Mouse (Mus musculus): ENCODE results near the gene Snx33.
A peak's percentile ranks its signal among the peaks of the same experiment; 100 is the strongest.
"Not testable (repeated sequence)": the region's sequence is repeated elsewhere in the genome, so short reads cannot be mapped to it uniquely, and the experiment has no call there.

Gene Snx33

GRCm38 (mm10) chr9:56925291-56926024 lies 2.7 kb downstream of the Snx33 start:
- no peak for DNase-seq

- DNase-seq, result no peak
Observed at GRCm38 (mm10) chr9:56924651-56925027, 3.5 kb downstream of the Snx33 start.

- DNase-seq, result no peak
Observed at GRCm38 (mm10) chr9:56923841-56924650, 4.1 kb downstream of the Snx33 start.

- no peak for DNase-seq
Observed at GRCm38 (mm10) chr9:56922746-56923145, 5.4 kb downstream of the Snx33 start.

- DNase-seq, result no peak
Observed at GRCm38 (mm10) chr9:56918466-56918865, 9.7 kb downstream of the Snx33 start.

GRCm38 (mm10) chr9:56917131-56917530 lies 11.0 kb downstream of the Snx33 start:
- no peak for DNase-seq

- DNase-seq, result no peak
Observed at GRCm38 (mm10) chr9:56915695-56916410, 12.3 kb downstream of the Snx33 start.

GRCm38 (mm10) chr9:56915116-56915515 lies 13.1 kb downstream of the Snx33 start:
- no peak for DNase-seq

GRCm38 (mm10) chr9:56913991-56914390 lies 14.2 kb downstream of the Snx33 start:
- no peak for DNase-seq

- DNase-seq, result no peak
Observed at GRCm38 (mm10) chr9:56911017-56911416, 17.2 kb downstream of the Snx33 start.

GRCm38 (mm10) chr9:56909991-56910390 lies 18.2 kb downstream of the Snx33 start:
- DNase-seq, result not testable (repeated sequence)

GRCm38 (mm10) chr9:56907549-56907948 lies 20.6 kb downstream of the Snx33 start:
- DNase-seq, result no peak

GRCm38 (mm10) chr9:56903662-56904061 lies 24.5 kb downstream of the Snx33 start:
- DNase-seq, result no peak

GRCm38 (mm10) chr9:56901187-56901586 lies 27.0 kb downstream of the Snx33 start:
- DNase-seq, result no peak

- no peak for DNase-seq
Observed at GRCm38 (mm10) chr9:56900571-56900970, 27.6 kb downstream of the Snx33 start.

GRCm38 (mm10) chr9:56900060-56900459 lies 28.1 kb downstream of the Snx33 start:
- DNase-seq, result no peak

- no peak for DNase-seq
Observed at GRCm38 (mm10) chr9:56899409-56899808, 28.8 kb downstream of the Snx33 start.

GRCm38 (mm10) chr9:56896779-56897178 lies 31.4 kb downstream of the Snx33 start:
- DNase-seq, result no peak

GRCm38 (mm10) chr9:56894006-56894405 lies 34.2 kb downstream of the Snx33 start:
- DNase-seq, result no peak

GRCm38 (mm10) chr9:56893313-56893712 lies 34.9 kb downstream of the Snx33 start:
- no peak for DNase-seq

GRCm38 (mm10) chr9:56892111-56892510 lies 36.1 kb downstream of the Snx33 start:
- DNase-seq, result no peak

- DNase-seq, result peak in 1 of 2 experiments; percentile 25
Observed at GRCm38 (mm10) chr9:56891517-56892011, 36.6 kb downstream of the Snx33 start.

GRCm38 (mm10) chr9:56890522-56891250 lies 37.5 kb downstream of the Snx33 start:
- no peak for DNase-seq

Measured in thymus, adult 18-20 months (tissue).